Mouse (Mus musculus) forebrain, embryonic 12.5 days (tissue): ENCODE results near the gene Ywhaq. TPM values are rescaled to one million over a fixed set of nuclear protein-coding genes. Genes with fewer than 3 reads are reported as not detected.

ENCODE experiments used
- ATAC-seq: fragments of 200-750 bp; cut with Nextera tagmentation; 2 replicates; pipeline ENCODE4 v1.8.0; 2017; ENCODE audit warnings: moderate TSS enrichment; ENCODE audit not compliant: low FRiP score
- H3K27ac ChIP-seq: fragments of 300-500 bp; sonication (generic); 2 replicates; pipeline ENCODE4 v1.5.1; 2016; ENCODE audit warnings: mild to moderate bottlenecking
- H3K27me3 ChIP-seq: fragments of 300-500 bp; sonication (generic); 2 replicates; pipeline ENCODE4 v1.6.1; 2016; ENCODE audit warnings: mild to moderate bottlenecking
- H3K36me3 ChIP-seq: fragments of 300-500 bp; sonication (generic); replicated peaks from 2 replicates; pipeline ENCODE4 v1.6.1; 2016; ENCODE audit warnings: mild to moderate bottlenecking
- H3K4me1 ChIP-seq: fragments of 300-500 bp; sonication (generic); 2 replicates; pipeline ENCODE4 v1.6.1; 2016
- H3K4me2 ChIP-seq: fragments of 300-500 bp; sonication (generic); 2 replicates; pipeline ENCODE4 v1.6.1; 2016; ENCODE audit warnings: mild to moderate bottlenecking, moderate library complexity
- H3K4me3 ChIP-seq: fragments of 300-500 bp; sonication (generic); replicated peaks from 2 replicates; pipeline ENCODE4 v1.5.1; 2016; ENCODE audit warnings: mild to moderate bottlenecking
- H3K9ac ChIP-seq: fragments of 300-500 bp; sonication (generic); 2 replicates; pipeline ENCODE4 v1.6.1; 2016; ENCODE audit warnings: mild to moderate bottlenecking
- H3K9me3 ChIP-seq: fragments of 300-500 bp; sonication (generic); 2 replicates; pipeline ENCODE4 v1.6.1; 2016
- WGBS: fragments of 180-500 bp; shearing (Covaris S2); methylation state at CpG from one replicate; pipeline ENCODE4 v1.1.7; 2016; 5-methylcytosine and 5-hydroxymethylcytosine counted together
- polyA plus RNA-seq: library from polyadenylated mRNA; unstranded; fragments of >200 nt; fragmentation: Nextera tagmentation; extraction: Ambion mirVana; gene quantifications from 2 replicates; pipeline ENCODE4 v1.2.1, GENCODE M21; 2016

The Ywhaq gene
- polyA plus RNA-seq, 1 experiment from 2014 or later: 1,153 TPM

DNA sequence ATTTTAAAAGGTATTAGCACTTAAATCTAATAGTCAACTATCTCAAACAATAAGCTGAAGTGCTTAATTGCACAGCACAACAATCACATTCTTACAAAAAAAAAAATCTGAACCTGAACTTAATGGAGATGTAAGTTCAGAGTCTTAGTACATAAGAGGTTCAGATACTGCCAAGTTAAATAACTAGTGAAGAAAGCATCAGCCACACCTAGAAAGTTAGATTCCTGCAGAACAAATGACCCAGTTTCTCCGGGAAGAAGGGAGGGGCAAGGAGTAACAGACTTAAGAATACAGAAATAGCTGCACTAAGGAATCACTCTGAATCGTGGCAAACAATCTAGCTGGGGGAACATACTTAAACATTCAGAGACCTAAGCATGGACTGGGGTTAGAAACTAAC, 54.8 kb downstream of the Ywhaq start:
- no peak overlapping the region for H3K4me3 ChIP-seq
- WGBS: 84% methylated on average over 2 of the region's 2 CpGs
- H3K36me3 ChIP-seq: 0 out of 2 replicates have a peak, but pooled peaks cover 4% of the 10 kb centered on the region
- H3K4me2 ChIP-seq: no peak overlapping the region
- no peaks in the 10 kb centered on the region for H3K9me3 ChIP-seq
- H3K4me1 ChIP-seq: no peaks in the 10 kb centered on the region
- H3K9ac ChIP-seq: no peak overlapping the region
- ATAC-seq: no peak
- no peaks in the 10 kb centered on the region for H3K27me3 ChIP-seq
- H3K27ac ChIP-seq: no peak overlapping the region

DNA sequence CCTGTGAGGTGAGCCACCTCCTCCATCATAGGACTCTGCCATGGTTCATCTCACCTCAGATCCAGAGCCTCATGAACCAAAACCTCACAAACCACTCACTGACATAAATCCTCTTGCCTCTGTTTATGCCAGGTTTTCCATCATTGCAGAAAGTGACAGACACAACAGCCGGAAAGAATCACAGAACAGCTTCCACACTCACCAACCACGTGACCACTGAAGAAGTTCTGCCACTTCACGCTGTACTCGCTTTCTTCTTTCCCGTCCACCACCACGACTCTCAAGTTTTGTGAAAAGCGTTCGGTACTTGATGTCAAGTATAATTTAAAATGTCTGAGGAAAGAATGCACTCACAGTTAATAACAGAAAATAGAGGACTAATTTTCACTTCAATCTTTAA, 63.8 kb downstream of the Ywhaq start:
- no peak overlapping the region for H3K4me3 ChIP-seq
- no peak overlapping the region for H3K4me2 ChIP-seq
- 0 out of 2 replicates have a peak, but pooled peaks cover 6% of the 10 kb centered on the region for H3K4me1 ChIP-seq
- H3K27ac ChIP-seq: no peak overlapping the region
- no peak for ATAC-seq
- peaks cover 8% of the 10 kb centered on the region for H3K9me3 ChIP-seq
- 97% methylated on average over 8 of the region's 8 CpGs for WGBS
- H3K9ac ChIP-seq: no peak overlapping the region
- H3K36me3 ChIP-seq: peaks cover 47% of the 10 kb centered on the region
- H3K27me3 ChIP-seq: no peaks in the 10 kb centered on the region

DNA sequence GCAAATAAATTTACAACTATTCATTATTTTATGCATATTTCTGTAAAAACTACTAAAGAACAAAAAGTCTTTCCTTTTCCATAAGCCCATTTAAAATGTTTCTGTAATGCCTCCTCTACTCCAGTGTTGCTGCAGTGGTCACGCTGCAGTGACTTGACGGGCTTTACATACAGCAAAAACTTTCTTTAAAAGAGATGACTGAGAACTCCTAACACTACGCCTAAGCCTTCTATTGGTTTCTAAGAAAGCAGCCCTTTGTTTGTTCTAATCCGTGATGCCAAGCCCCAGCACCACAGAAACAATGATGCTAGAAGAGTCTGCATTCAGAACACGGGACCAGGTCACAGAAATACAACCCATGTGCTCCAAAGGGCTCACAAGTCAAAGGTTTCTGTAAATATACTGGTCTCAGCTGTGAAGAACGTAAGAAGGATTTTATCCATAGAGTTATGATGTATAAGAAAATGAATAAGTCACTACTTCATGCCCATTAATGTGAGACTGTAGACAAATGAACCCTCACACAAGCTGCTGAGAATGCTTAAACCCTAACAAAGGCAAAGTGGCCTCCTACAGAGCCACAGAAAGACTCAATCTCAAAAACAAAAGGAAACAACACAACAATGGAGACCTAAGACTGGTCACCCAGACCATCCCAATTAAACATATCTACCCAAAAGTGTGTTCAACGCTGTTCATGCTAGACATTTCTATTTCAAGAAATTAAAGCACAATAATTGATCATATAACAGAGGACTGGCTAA, 67.1 kb downstream of the Ywhaq start:
- Histone ChIP-seq H3K27me3 (no peaks in the 10 kb centered on the region), H3K27ac (no peak overlapping the region), H3K4me3 (no peak overlapping the region), H3K4me2 (no peak overlapping the region), H3K36me3 (peaks cover 53% of the 10 kb centered on the region), H3K9ac (no peak overlapping the region), H3K4me1 (0 out of 2 replicates have a peak, but pooled peaks cover 6% of the 10 kb centered on the region), H3K9me3 (peaks cover 8% of the 10 kb centered on the region)
- 6% methylated on average over 7 of the region's 7 CpGs for WGBS
- ATAC-seq: no peak

DNA sequence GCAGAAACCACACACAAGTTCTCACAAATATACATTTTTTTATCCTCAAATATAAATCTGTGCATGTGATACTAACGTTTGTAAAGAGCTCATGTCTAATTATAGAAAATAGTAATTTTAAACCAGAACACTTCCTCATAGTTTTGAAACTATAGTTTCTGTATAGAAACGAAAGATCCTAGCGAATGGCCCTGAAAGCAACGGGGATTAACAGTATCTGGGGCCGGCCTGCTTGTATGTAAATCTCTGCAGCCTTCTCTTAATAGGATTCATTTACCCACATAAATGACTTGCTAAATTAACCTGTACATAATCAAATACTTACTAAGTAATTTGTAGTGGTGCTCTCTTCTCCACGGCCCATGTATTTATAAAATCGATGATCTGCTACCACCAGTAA, 70.5 kb downstream of the Ywhaq start:
- no peak overlapping the region for H3K9ac ChIP-seq

DNA sequence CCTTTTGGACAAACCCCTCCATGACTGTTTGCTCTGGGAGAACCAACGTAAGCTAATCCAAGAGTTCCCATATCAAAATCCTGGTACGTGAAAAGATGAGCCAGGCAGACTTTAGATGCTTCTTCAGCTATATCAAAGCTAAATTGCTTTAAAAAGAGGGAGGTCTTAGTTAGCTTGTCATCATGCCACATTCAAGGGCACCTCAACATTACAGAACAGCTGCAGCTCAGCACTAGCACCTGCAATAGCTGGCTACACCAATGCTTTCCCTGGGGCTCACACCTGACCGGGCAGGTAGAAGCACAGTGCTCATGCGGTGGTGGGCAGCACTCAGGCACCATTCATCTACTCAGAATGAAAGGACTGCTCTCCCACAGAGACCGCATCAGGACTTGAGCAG, 76.8 kb downstream of the Ywhaq start:
- 99% methylated on average over 5 of the region's 5 CpGs for WGBS
- peaks cover 52% of the 10 kb centered on the region for H3K36me3 ChIP-seq
- H3K9me3 ChIP-seq: no peaks in the 10 kb centered on the region
- no peak overlapping the region for H3K27ac ChIP-seq
- H3K4me1 ChIP-seq: no peaks in the 10 kb centered on the region
- no peak overlapping the region for H3K9ac ChIP-seq
- H3K27me3 ChIP-seq: no peaks in the 10 kb centered on the region
- ATAC-seq: no peak
- H3K4me2 ChIP-seq: no peak overlapping the region
- no peak overlapping the region for H3K4me3 ChIP-seq

More for the DNA sequence above, 70.5 kb downstream of the Ywhaq start:
- Histone ChIP-seq H3K27me3 (no peaks in the 10 kb centered on the region), H3K4me1 (0 out of 2 replicates have a peak, but pooled peaks cover 6% of the 10 kb centered on the region), H3K36me3 (peaks cover 44% of the 10 kb centered on the region), H3K9me3 (peaks cover 4% of the 10 kb centered on the region), H3K27ac (no peak overlapping the region), H3K4me2 (no peak overlapping the region), H3K4me3 (no peak overlapping the region)
- no peak for ATAC-seq
- WGBS: 88% methylated on average over 7 of the region's 7 CpGs

Other genes with a start within 250 kb of the Ywhaq start
- 124 and 130 TPM in 2 replicates for gene Cpsf3, start 132.2 kb downstream of the Ywhaq start, polyA plus RNA-seq
- 37.2 and 39.2 TPM in 2 replicates for gene Itgb1bp1, start 131.4 kb downstream of the Ywhaq start, polyA plus RNA-seq
- 41.9 and 45.3 TPM in 2 replicates for gene Iah1, start 101.2 kb downstream of the Ywhaq start, polyA plus RNA-seq
- gene Adam17, start 44.0 kb downstream of the Ywhaq start, polyA plus RNA-seq: 33.7 and 39.3 TPM in 2 replicates